Mouse (Mus musculus) heart, adult 2 months (tissue): ENCODE results near the gene Hgd.

ENCODE experiments used
- CTCF ChIP-seq: fragments of 200-600 bp; IDR thresholded peaks from 2 replicates; pipeline ENCODE4 v1.8.1; 2022; ENCODE audit warnings: antibody characterized with exemption, mild to moderate bottlenecking, moderate library complexity
- EP300 ChIP-seq: fragments of 200-500 bp; IDR thresholded peaks from 2 replicates; pipeline ENCODE4 v1.6.1; 2011; ENCODE audit warnings: low read depth, low read length, control low read depth; ENCODE audit not compliant: insufficient read depth
- POLR2A ChIP-seq: fragments of 200-500 bp; IDR thresholded peaks from 2 replicates; pipeline ENCODE4 v1.6.1; 2011; ENCODE audit warnings: mild to moderate bottlenecking, low read depth, low read length, control low read depth; ENCODE audit not compliant: insufficient read depth

DNA sequence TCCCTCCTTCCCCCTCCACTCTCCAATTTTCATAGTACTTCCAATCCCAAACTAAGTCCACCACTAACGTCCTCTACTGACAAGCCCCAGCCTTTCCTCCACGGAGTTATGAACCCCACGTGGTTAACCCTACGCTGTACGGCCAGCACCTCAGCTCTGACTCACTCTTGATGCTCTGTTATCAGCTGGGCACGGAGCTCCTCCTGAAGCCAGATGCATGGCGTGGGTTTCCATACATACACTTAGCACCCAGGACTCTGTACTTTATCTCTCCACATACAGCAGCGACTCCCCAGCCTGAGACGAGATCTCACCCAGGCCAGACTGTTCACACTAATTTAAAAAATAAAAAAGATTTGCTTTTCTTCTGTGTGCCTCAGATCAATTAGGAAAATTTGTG, 54.6 kb downstream of the Hgd start:
- TF ChIP-seq CTCF, result no peak
- no peak for TF ChIP-seq POLR2A
- no peak for TF ChIP-seq EP300
